Comparison of ENCODE assay signal across 17 mouse cellular contexts in the genomic region with DNA sequence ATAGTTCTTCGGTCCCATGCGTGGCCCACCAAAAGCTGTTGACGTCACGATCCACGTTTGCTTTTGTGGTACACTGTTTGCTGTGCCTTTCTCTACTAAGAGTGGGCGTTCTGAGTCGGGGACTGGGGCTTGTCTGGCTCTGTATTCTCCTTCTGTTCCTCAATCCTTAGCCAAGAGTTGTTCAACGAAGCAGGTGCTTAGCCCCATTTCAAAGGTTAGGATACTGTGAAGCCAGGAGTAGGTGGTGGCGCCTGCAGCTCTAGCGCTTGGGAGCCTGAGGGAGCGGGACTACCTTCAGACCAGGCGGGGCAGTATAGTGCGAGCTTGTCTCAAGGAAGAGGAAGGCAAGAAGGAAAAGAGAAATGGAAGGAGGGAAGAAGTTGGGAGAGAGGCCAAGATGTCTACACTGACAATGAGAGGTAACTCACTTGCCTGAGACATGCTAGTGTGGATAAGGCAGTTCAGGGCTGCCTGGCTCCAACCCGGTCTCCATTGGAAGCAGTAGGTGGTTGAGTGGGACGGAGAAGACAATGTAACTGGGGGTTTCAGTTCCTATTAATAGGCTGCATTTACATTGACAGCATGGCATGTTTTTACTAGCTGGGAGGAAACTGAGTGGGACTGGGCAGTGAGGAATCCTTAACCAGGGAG. TPM values are rescaled to one million over a fixed set of nuclear protein-coding genes. Genes with fewer than 3 reads are reported as not detected.
DNase-seq lines count a peak whose midpoint lies in the region; ATAC-seq and TF ChIP-seq lines count a peak whose summit lies in the region.
"Had no signal": no experiment of that assay in that cellular context is flagged by ENCODE, and none has a peak within 500 bp of the region (broad histone marks: within the 10 kb centered on the region; RNA-seq: fewer than 3 reads in every experiment).

No protein-coding gene starts in this region.

- TF ChIP-seq CTCF in gastrocnemius, adult 2 months (IDR thresholded peaks at IDR 0.05) = no peak
- no peak for TF ChIP-seq CTCF in intestine, postnatal 0 days (IDR thresholded peaks at IDR 0.05; ENCODE audit: low read depth)

- peak overlapping the region; percentile 36 for H3K4me2 ChIP-seq in hindbrain, embryonic 13.5 days
- 0 out of 2 replicates have a peak overlapping the region, but pooled peaks have one; percentile 6 for H3K4me2 ChIP-seq in neural tube, embryonic 14.5 days (ENCODE audit: low read depth, low read length)
- H3K4me2 ChIP-seq in intestine, postnatal 0 days (replicated peaks; ENCODE audit: low read depth) = no peak overlapping the region
- H3K4me2 ChIP-seq: intestine, embryonic 15.5 days; liver, embryonic 15.5 days had no signal

- no peak overlapping the region for H3K27ac ChIP-seq in gastrocnemius, adult 2 months
- H3K27ac ChIP-seq in hindbrain, embryonic 13.5 days = peak overlapping the region; percentile 37
- no peak overlapping the region for H3K27ac ChIP-seq in neural tube, embryonic 14.5 days (ENCODE audit: low read depth, low read length)
- H3K27ac ChIP-seq in intestine, postnatal 0 days (ENCODE audit: low read depth, low read length) = no peak overlapping the region
- H3K27ac ChIP-seq: embryonic facial prominence, embryonic 15.5 days; intestine, embryonic 15.5 days; liver, embryonic 15.5 days; macrophage had no signal

- no peaks in the 10 kb centered on the region for H3K27me3 ChIP-seq in hindbrain, embryonic 13.5 days
- no peaks in the 10 kb centered on the region for H3K27me3 ChIP-seq in neural tube, embryonic 14.5 days (ENCODE audit: control insufficient read depth, insufficient read depth, low read length)
- no peaks in the 10 kb centered on the region for H3K27me3 ChIP-seq in intestine, postnatal 0 days (replicated peaks; ENCODE audit: control insufficient read depth, insufficient read depth, low read length)
- H3K27me3 ChIP-seq: embryonic facial prominence, embryonic 15.5 days; intestine, embryonic 15.5 days; Patski had no signal

- peaks cover 26% of the 10 kb centered on the region for H3K4me1 ChIP-seq in hindbrain, embryonic 13.5 days (replicated peaks)
- H3K4me1 ChIP-seq in neural tube, embryonic 14.5 days (ENCODE audit: control insufficient read depth, insufficient read depth, low read length) = peaks cover 7% of the 10 kb centered on the region; the same call in 1 of the 2 replicates
- no peaks in the 10 kb centered on the region for H3K4me1 ChIP-seq in intestine, postnatal 0 days (replicated peaks; ENCODE audit: control insufficient read depth, insufficient read depth, low read length)
- H3K4me1 ChIP-seq: intestine, embryonic 15.5 days; liver, embryonic 15.5 days had no signal

- no peak for DNase-seq in gastrocnemius, adult 2 months
- no peak for DNase-seq in gastrocnemius, postnatal 10 days
- peak; percentile 27 to 29 for DNase-seq in left cerebral cortex, postnatal 36 days (ENCODE audit: low spot score in 2 of 2)
- no peak for DNase-seq in left cerebral cortex, adult 8-10 months (ENCODE audit: low spot score in 2 of 2)
- no peak for DNase-seq in kidney, postnatal 4 days
- DNase-seq: cerebellum, postnatal 14 days; thymus, postnatal 25 days had no signal

- H3K9ac ChIP-seq in hindbrain, embryonic 13.5 days = no peak overlapping the region
- no peak overlapping the region for H3K9ac ChIP-seq in neural tube, embryonic 14.5 days (replicated peaks; ENCODE audit: low read depth, low read length)
- no peak overlapping the region for H3K9ac ChIP-seq in intestine, postnatal 0 days (ENCODE audit: low read depth, low read length)
- H3K9ac ChIP-seq: embryonic facial prominence, embryonic 15.5 days; intestine, embryonic 15.5 days; liver, embryonic 15.5 days had no signal

- H3K9me3 ChIP-seq in hindbrain, embryonic 13.5 days = no peaks in the 10 kb centered on the region
- H3K9me3 ChIP-seq in neural tube, embryonic 14.5 days (ENCODE audit: control insufficient read depth, low read length) = no peaks in the 10 kb centered on the region
- H3K9me3 ChIP-seq in intestine, postnatal 0 days (ENCODE audit: control insufficient read depth) = no peaks in the 10 kb centered on the region
- H3K9me3 ChIP-seq: embryonic facial prominence, embryonic 15.5 days; intestine, embryonic 15.5 days; liver, embryonic 15.5 days had no signal

- no peaks in the 10 kb centered on the region for H3K36me3 ChIP-seq in hindbrain, embryonic 13.5 days
- no peaks in the 10 kb centered on the region for H3K36me3 ChIP-seq in neural tube, embryonic 14.5 days (ENCODE audit: control insufficient read depth, insufficient read depth, low read length)
- no peaks in the 10 kb centered on the region for H3K36me3 ChIP-seq in intestine, postnatal 0 days (ENCODE audit: control insufficient read depth, insufficient read depth)
- H3K36me3 ChIP-seq: embryonic facial prominence, embryonic 15.5 days; intestine, embryonic 15.5 days; liver, embryonic 15.5 days had no signal

- intact Hi-C loops in gastrocnemius, adult 2 months (cut with DNase I) = no loop called here
- intact Hi-C loops in left cerebral cortex, postnatal 36 days (cut with DNase I) = no loop called here

- 0 out of 2 replicates have a peak, but pooled peaks have one; percentile 16 for ATAC-seq in hindbrain, embryonic 13.5 days (ENCODE audit: low FRiP score)
- no peak for ATAC-seq in neural tube, embryonic 14.5 days (ENCODE audit: low read depth)
- ATAC-seq in intestine, postnatal 0 days = no peak
- ATAC-seq: intestine, embryonic 15.5 days; Patski had no signal

- peak overlapping the region; percentile 35; the same call in 1 of the 2 replicates for H3K4me3 ChIP-seq in gastrocnemius, adult 2 months
- H3K4me3 ChIP-seq in hindbrain, embryonic 13.5 days = 0 out of 2 replicates have a peak overlapping the region, but pooled peaks have one; percentile 11
- H3K4me3 ChIP-seq in neural tube, embryonic 14.5 days (ENCODE audit: low read depth, low read length) = no peak overlapping the region
- no peak overlapping the region for H3K4me3 ChIP-seq in intestine, postnatal 0 days (ENCODE audit: low read depth, low read length)
- H3K4me3 ChIP-seq: embryonic facial prominence, embryonic 15.5 days; intestine, embryonic 15.5 days; liver, embryonic 15.5 days had no signal

- WGBS in hindbrain, embryonic 13.5 days = 76% methylated on average over 15 of the region's 15 CpGs
- 79% methylated on average over 15 of the region's 15 CpGs for WGBS in neural tube, embryonic 14.5 days
- 76% methylated on average over 15 of the region's 15 CpGs for WGBS in intestine, postnatal 0 days

RNA-seq across cellular contexts. Expression of a gene that starts 9.0 kb away (rescaled TPM):
- not detected for total RNA-seq in gastrocnemius, adult 2 months (2021)
- under 1 TPM; 0.14 to 0.19 TPM for total RNA-seq in gastrocnemius, postnatal 10 days (2021)
- 1 to 10 TPM; 1.4 to 1.6 TPM for total RNA-seq in left cerebral cortex, postnatal 36 days (2021)
- total RNA-seq in left cerebral cortex, adult 8-10 months (2022) = 1 to 10 TPM in 3 of 4 experiments, under 1 TPM in 1; 1.00 to 1.6 (median 1.2) TPM
- 0.12 and 0.14 TPM in 2 replicates for polyA plus RNA-seq in hindbrain, embryonic 13.5 days (2015; fragmentation: Nextera tagmentation; extraction: Ambion mirVana)
- 0.21 TPM in 1 of 2 replicates, not detected in the other for polyA plus RNA-seq in neural tube, embryonic 14.5 days (2014; fragmentation: Nextera tagmentation; extraction: Ambion mirVana)
- polyA plus RNA-seq in intestine, postnatal 0 days (2015; fragmentation: Nextera tagmentation; extraction: Ambion mirVana) = 0.22 and 0.40 TPM in 2 replicates
- polyA plus RNA-seq: macrophage had no signal

RNA-seq across cellular contexts. Expression of a gene that starts 9.9 kb away (rescaled TPM):
- total RNA-seq in gastrocnemius, adult 2 months (2021) = not detected
- total RNA-seq in gastrocnemius, postnatal 10 days (2021) = not detected
- 1 to 10 TPM in 1 of 2 experiments, under 1 TPM in 1; 0.79 to 2.5 TPM for total RNA-seq in left cerebral cortex, postnatal 36 days (2021)
- total RNA-seq in left cerebral cortex, adult 8-10 months (2022) = under 1 TPM in 1 of 4 experiments, not detected in 3; 0.41 TPM
- polyA plus RNA-seq in hindbrain, embryonic 13.5 days (2015; fragmentation: Nextera tagmentation; extraction: Ambion mirVana) = 0.68 and 1.4 TPM in 2 replicates
- polyA plus RNA-seq in neural tube, embryonic 14.5 days (2014; fragmentation: Nextera tagmentation; extraction: Ambion mirVana) = 0.51 and 0.66 TPM in 2 replicates
- polyA plus RNA-seq in intestine, postnatal 0 days (2015; fragmentation: Nextera tagmentation; extraction: Ambion mirVana) = not detected in 2 replicates
- polyA plus RNA-seq: macrophage had no signal

RNA-seq across cellular contexts. Expression of a gene that starts 24.4 kb away (rescaled TPM):
- total RNA-seq in gastrocnemius, adult 2 months (2021) = not detected
- total RNA-seq in gastrocnemius, postnatal 10 days (2021) = not detected
- not detected for total RNA-seq in left cerebral cortex, postnatal 36 days (2021)
- not detected for total RNA-seq in left cerebral cortex, adult 8-10 months (2022)
- polyA plus RNA-seq in hindbrain, embryonic 13.5 days (2015; fragmentation: Nextera tagmentation; extraction: Ambion mirVana) = not detected in 2 replicates
- polyA plus RNA-seq in neural tube, embryonic 14.5 days (2014; fragmentation: Nextera tagmentation; extraction: Ambion mirVana) = not detected in 2 replicates
- polyA plus RNA-seq in intestine, postnatal 0 days (2015; fragmentation: Nextera tagmentation; extraction: Ambion mirVana) = not detected in 2 replicates
- total RNA-seq: layer of hippocampus, postnatal 14 days had no signal
- polyA plus RNA-seq: intestine, embryonic 15.5 days; liver, embryonic 15.5 days; macrophage; Patski; spleen, adult 2 months had no signal

RNA-seq across cellular contexts. Expression of a gene that starts 26.0 kb away (rescaled TPM):
- total RNA-seq in gastrocnemius, adult 2 months (2021) = 1 to 10 TPM; 1.7 TPM
- 1 to 10 TPM; 5.0 to 6.8 TPM for total RNA-seq in gastrocnemius, postnatal 10 days (2021)
- total RNA-seq in left cerebral cortex, postnatal 36 days (2021) = 10 to 100 TPM; 10.1 to 15.2 TPM
- 10 to 100 TPM; 12.0 to 18.7 (median 13.8) TPM for total RNA-seq in left cerebral cortex, adult 8-10 months (2022)
- 6.3 and 7.6 TPM in 2 replicates for polyA plus RNA-seq in hindbrain, embryonic 13.5 days (2015; fragmentation: Nextera tagmentation; extraction: Ambion mirVana)
- polyA plus RNA-seq in neural tube, embryonic 14.5 days (2014; fragmentation: Nextera tagmentation; extraction: Ambion mirVana) = 2.4 and 4.9 TPM in 2 replicates
- 4.8 and 5.0 TPM in 2 replicates for polyA plus RNA-seq in intestine, postnatal 0 days (2015; fragmentation: Nextera tagmentation; extraction: Ambion mirVana)

RNA-seq across cellular contexts. Expression of a gene that starts 26.3 kb away (rescaled TPM):
- 1 to 10 TPM in 1 of 2 experiments, under 1 TPM in 1; 0.73 to 1.0 TPM for total RNA-seq in gastrocnemius, adult 2 months (2021)
- total RNA-seq in gastrocnemius, postnatal 10 days (2021) = 10 to 100 TPM; 11.6 to 13.6 TPM
- total RNA-seq in left cerebral cortex, postnatal 36 days (2021) = 10 to 100 TPM in 1 of 2 experiments, 1 to 10 TPM in 1; 9.0 to 13.4 TPM
- total RNA-seq in left cerebral cortex, adult 8-10 months (2022) = 10 to 100 TPM in 3 of 4 experiments, 1 to 10 TPM in 1; 10.0 to 16.0 (median 13.3) TPM
- polyA plus RNA-seq in hindbrain, embryonic 13.5 days (2015; fragmentation: Nextera tagmentation; extraction: Ambion mirVana) = 14.9 and 15.4 TPM in 2 replicates
- polyA plus RNA-seq in neural tube, embryonic 14.5 days (2014; fragmentation: Nextera tagmentation; extraction: Ambion mirVana) = 8.9 and 10.6 TPM in 2 replicates
- 23.0 and 24.2 TPM in 2 replicates for polyA plus RNA-seq in intestine, postnatal 0 days (2015; fragmentation: Nextera tagmentation; extraction: Ambion mirVana)

Comparison
In these comparisons a context has a peak if more than half of its experiments do, and no peak if none do; other contexts are left out.
1. DNase-seq: peak in left cerebral cortex, postnatal 36 days (2 of 2); none in gastrocnemius, adult 2 months (single experiment), gastrocnemius, postnatal 10 days (single experiment), left cerebral cortex, adult 8-10 months (0 of 2) and kidney, postnatal 4 days (0 of 2).
2. H3K4me3 ChIP-seq: peak in gastrocnemius, adult 2 months (single experiment) and hindbrain, embryonic 13.5 days (single experiment); none in neural tube, embryonic 14.5 days (single experiment) and intestine, postnatal 0 days (single experiment).